Mouse (Mus musculus) lung, postnatal 0 days (tissue): Measurements from ENCODE around the gene Mast4. TPM values are rescaled to one million over a fixed set of nuclear protein-coding genes. Genes with fewer than 3 reads are reported as not detected.

Experiments
- ATAC-seq: fragments of 200-750 bp; cut with Nextera tagmentation; 2 replicates; pipeline ENCODE4 v1.8.0; 2017; ENCODE audit warnings: moderate library complexity
- DNase-seq: peaks from one replicate; pipeline ENCODE4 v3.0.0-alpha.2; 2016; ENCODE audit warnings: low spot score
- H3K27ac ChIP-seq: fragments of 300-500 bp; sonication (generic); 2 replicates; pipeline ENCODE4 v1.5.1; 2014; ENCODE audit warnings: antibody characterized with exemption, mild to moderate bottlenecking, low read length, mixed read lengths
- H3K27me3 ChIP-seq: fragments of 300-500 bp; sonication (generic); replicated peaks from 2 replicates; pipeline ENCODE4 v1.6.1; 2014; ENCODE audit warnings: low read length, mixed read lengths; ENCODE audit not compliant: insufficient read depth
- H3K36me3 ChIP-seq: fragments of 300-500 bp; sonication (generic); 2 replicates; pipeline ENCODE4 v1.6.1; 2014; ENCODE audit warnings: low read length, mixed read lengths; ENCODE audit not compliant: insufficient read depth
- H3K4me1 ChIP-seq: fragments of 300-500 bp; sonication (generic); 2 replicates; pipeline ENCODE4 v1.6.1; 2014; ENCODE audit warnings: antibody characterized with exemption, low read depth, low read length, mixed read lengths; ENCODE audit not compliant: insufficient read depth
- H3K4me2 ChIP-seq: fragments of 300-500 bp; sonication (generic); replicated peaks from 2 replicates; pipeline ENCODE4 v1.6.1; 2014; ENCODE audit warnings: low read depth, mild to moderate bottlenecking, low read length, moderate library complexity, mixed read lengths
- H3K4me3 ChIP-seq: fragments of 300-500 bp; sonication (generic); 2 replicates; pipeline ENCODE4 v1.5.1; 2014; ENCODE audit warnings: low read depth, low read length
- H3K9ac ChIP-seq: fragments of 300-500 bp; sonication (generic); replicated peaks from 2 replicates; pipeline ENCODE4 v1.6.1; 2014; ENCODE audit warnings: low read depth, mild to moderate bottlenecking
- H3K9me3 ChIP-seq: fragments of 300-500 bp; sonication (generic); 2 replicates; pipeline ENCODE4 v1.6.1; 2016; ENCODE audit warnings: low read length, mixed read lengths
- CTCF ChIP-seq: IDR thresholded peaks from 2 replicates; pipeline ENCODE4 v1.5.1; 2016; ENCODE audit warnings: antibody characterized with exemption, mild to moderate bottlenecking
- EP300 ChIP-seq: IDR thresholded peaks from 2 replicates; pipeline ENCODE4 v1.6.1; 2016; ENCODE audit warnings: antibody characterized with exemption, mild to moderate bottlenecking, control low read depth
- WGBS: fragments of 180-500 bp; shearing (Covaris S2); extraction: QIAGEN DNeasy Blood & Tissue Kit; methylation state at CpG from one replicate; pipeline ENCODE4 v1.1.7; 2014; 5-methylcytosine and 5-hydroxymethylcytosine counted together
- polyA plus RNA-seq: library from polyadenylated mRNA; unstranded; fragments of >200 nt; fragmentation: Nextera tagmentation; extraction: Ambion mirVana; gene quantifications from 2 replicates; pipeline ENCODE4 v1.2.1, GENCODE M21; 2015

The Mast4 gene
- polyA plus RNA-seq, 1 experiment from 2014 or later = 15.5 TPM

GRCm38 (mm10) chr13:102958273-102959270, 375.7 kb downstream of the Mast4 start:
- peak overlapping the region; percentile 58 for H3K4me2 ChIP-seq
- peak overlapping the region; percentile 24 for H3K4me3 ChIP-seq
- no peaks in the 10 kb centered on the region for H3K27me3 ChIP-seq
- peak; percentile 71 for DNase-seq
- TF ChIP-seq EP300 = no peak; the same call in 1 of the 2 replicates
- TF ChIP-seq CTCF = no peak
- ATAC-seq = peak; percentile 57
- H3K36me3 ChIP-seq = no peaks in the 10 kb centered on the region
- WGBS = 40% methylated on average over 19 of the region's 19 CpGs
- H3K4me1 ChIP-seq = 0 out of 2 replicates have a peak, but pooled peaks cover 3% of the 10 kb centered on the region
- H3K27ac ChIP-seq = peak overlapping the region; percentile 33
- H3K9me3 ChIP-seq = no peaks in the 10 kb centered on the region
- no peak overlapping the region for H3K9ac ChIP-seq

GRCm38 (mm10) chr13:102957508-102958272, 376.6 kb downstream of the Mast4 start:
- H3K27ac ChIP-seq = no peak overlapping the region
- DNase-seq = peak; percentile 51
- no peaks in the 10 kb centered on the region for H3K9me3 ChIP-seq
- H3K27me3 ChIP-seq = no peaks in the 10 kb centered on the region
- 0 out of 2 replicates have a peak, but pooled peaks cover 3% of the 10 kb centered on the region for H3K4me1 ChIP-seq
- 6% methylated on average over 15 of the region's 15 CpGs for WGBS
- H3K36me3 ChIP-seq = no peaks in the 10 kb centered on the region
- peak overlapping the region; percentile 58 for H3K4me2 ChIP-seq
- TF ChIP-seq EP300 (no peak), CTCF (no peak)
- peak; percentile 70 for ATAC-seq
- H3K9ac ChIP-seq = no peak overlapping the region
- H3K4me3 ChIP-seq = peak overlapping the region; percentile 24

- DNase-seq = no peak
- no peak overlapping the region for H3K4me2 ChIP-seq
- no peaks in the 10 kb centered on the region for H3K9me3 ChIP-seq
- H3K4me1 ChIP-seq = 0 out of 2 replicates have a peak, but pooled peaks cover 3% of the 10 kb centered on the region
- WGBS = 69% methylated on average over 2 of the region's 2 CpGs
- H3K4me3 ChIP-seq = no peak overlapping the region
- H3K27me3 ChIP-seq = no peaks in the 10 kb centered on the region
- no peak for ATAC-seq
- H3K36me3 ChIP-seq = no peaks in the 10 kb centered on the region
- H3K27ac ChIP-seq = no peak overlapping the region
- no peak overlapping the region for H3K9ac ChIP-seq
- TF ChIP-seq CTCF (no peak), EP300 (no peak)
These were observed 378.8 kb downstream of the Mast4 start for GRCm38 (mm10) chr13:102955506-102955905.

- WGBS = 86% methylated on average over 7 of the region's 7 CpGs
- Histone ChIP-seq H3K4me2 (no peak overlapping the region), H3K9me3 (no peaks in the 10 kb centered on the region), H3K27me3 (no peaks in the 10 kb centered on the region), H3K9ac (no peak overlapping the region), H3K4me3 (no peak overlapping the region), H3K27ac (no peak overlapping the region), H3K36me3 (no peaks in the 10 kb centered on the region), H3K4me1 (no peaks in the 10 kb centered on the region)
- ATAC-seq (no peak), DNase-seq (no peak)
- TF ChIP-seq EP300 (no peak), CTCF (no peak)
These were observed 384.5 kb downstream of the Mast4 start for GRCm38 (mm10) chr13:102949756-102950155.

GRCm38 (mm10) chr13:102948966-102949365, 385.3 kb downstream of the Mast4 start:
- Histone ChIP-seq H3K9me3 (no peaks in the 10 kb centered on the region), H3K4me2 (no peak overlapping the region), H3K4me1 (no peaks in the 10 kb centered on the region), H3K27ac (no peak overlapping the region), H3K4me3 (no peak overlapping the region), H3K36me3 (no peaks in the 10 kb centered on the region), H3K9ac (no peak overlapping the region), H3K27me3 (no peaks in the 10 kb centered on the region)
- WGBS = 68% methylated on average over 3 of the region's 3 CpGs
- no peak for TF ChIP-seq EP300
- ATAC-seq (no peak), DNase-seq (no peak)

GRCm38 (mm10) chr13:102947546-102947945, 386.8 kb downstream of the Mast4 start:
- TF ChIP-seq CTCF (no peak), EP300 (no peak)
- Histone ChIP-seq H3K27ac (no peak overlapping the region), H3K4me1 (no peaks in the 10 kb centered on the region), H3K4me2 (no peak overlapping the region), H3K9ac (no peak overlapping the region), H3K27me3 (no peaks in the 10 kb centered on the region), H3K9me3 (no peaks in the 10 kb centered on the region), H3K4me3 (no peak overlapping the region), H3K36me3 (no peaks in the 10 kb centered on the region)
- no peak for DNase-seq
- 76% methylated on average over 2 of the region's 2 CpGs for WGBS
- ATAC-seq = no peak
